Mouse (Mus musculus) hematopoietic stem cell, adult 5-6 weeks (primary cell): ENCODE results near the gene Itgad. TPM values are rescaled to one million over a fixed set of nuclear protein-coding genes. Genes with fewer than 3 reads are reported as not detected.
A peak's percentile ranks its signal among the peaks of the same experiment; 100 is the strongest.

Experiments used
- ATAC-seq, 2 experiments: fragments of 125-278 bp in 1 of 2; replicated peaks in 1 of 2; 2 replicates each; pipeline ENCODE4 v1.8.0; 2016 to 2017; ENCODE audit warnings: inconsistent platforms in 2 of 2, mild to moderate bottlenecking in 2 of 2, moderate number of reproducible peaks in 2 of 2, low read depth in 1 of 2, moderate TSS enrichment in 1 of 2; ENCODE audit not compliant: low FRiP score in 2 of 2, poor library complexity in 2 of 2, severe bottlenecking in 2 of 2, insufficient read depth in 1 of 2, low TSS enrichment in 1 of 2
- total RNA-seq: library from RNA; stranded (forward); fragments of 172-1452, 232-1000 nt; gene quantifications from 2 replicates; pipeline ENCODE4 v1.2.3, GENCODE M21; 2017

Gene Itgad
- total RNA-seq, 1 experiment from 2014 or later, result 0.69 TPM

DNA sequence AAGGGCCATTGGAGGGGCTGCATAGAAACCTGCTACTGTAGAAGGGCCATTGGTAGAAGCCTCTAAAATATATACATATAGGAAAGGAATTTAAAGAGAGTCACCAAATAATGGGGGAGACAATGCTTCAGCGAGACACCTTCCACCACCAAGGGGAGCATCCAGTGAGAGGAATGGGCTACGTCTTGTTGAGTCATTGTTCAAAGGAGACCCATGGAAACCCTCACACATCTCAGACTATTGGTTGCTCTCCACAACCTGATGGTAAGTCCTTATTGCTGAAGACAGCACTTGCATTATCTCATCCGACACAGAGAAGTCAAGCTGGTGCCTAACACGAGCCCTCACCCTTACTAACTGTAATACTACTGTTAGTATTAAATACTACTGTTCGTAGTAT, 101.6 kb downstream of the Itgad start:
- ATAC-seq, result no peak

DNA sequence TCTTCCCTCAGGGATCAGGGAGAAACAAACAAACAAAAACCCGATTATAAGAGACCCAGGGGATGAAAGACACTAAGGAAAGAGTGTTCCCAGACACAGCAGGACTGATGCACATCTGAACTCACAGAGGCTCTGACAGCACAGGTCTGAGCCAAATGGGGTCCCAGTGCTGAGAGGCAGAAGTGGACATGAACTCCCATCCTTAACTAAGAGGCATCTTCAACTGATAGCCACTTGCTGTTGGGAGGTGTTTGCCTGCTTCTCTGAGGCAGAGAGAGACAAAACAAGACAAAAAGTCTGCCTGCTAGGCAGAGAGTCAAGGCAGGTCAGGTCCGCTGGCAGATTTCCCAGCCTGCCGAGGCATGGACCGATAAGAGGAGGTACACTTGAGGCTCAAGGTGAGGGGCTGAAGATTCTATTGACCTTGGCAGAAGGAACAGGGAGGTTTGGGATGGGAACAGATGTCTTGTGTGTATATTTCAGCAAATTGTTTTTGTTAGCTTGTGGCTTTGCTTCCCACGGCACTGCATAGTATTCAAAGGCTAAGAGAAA, 102.7 kb downstream of the Itgad start:
- no peak for ATAC-seq

DNA sequence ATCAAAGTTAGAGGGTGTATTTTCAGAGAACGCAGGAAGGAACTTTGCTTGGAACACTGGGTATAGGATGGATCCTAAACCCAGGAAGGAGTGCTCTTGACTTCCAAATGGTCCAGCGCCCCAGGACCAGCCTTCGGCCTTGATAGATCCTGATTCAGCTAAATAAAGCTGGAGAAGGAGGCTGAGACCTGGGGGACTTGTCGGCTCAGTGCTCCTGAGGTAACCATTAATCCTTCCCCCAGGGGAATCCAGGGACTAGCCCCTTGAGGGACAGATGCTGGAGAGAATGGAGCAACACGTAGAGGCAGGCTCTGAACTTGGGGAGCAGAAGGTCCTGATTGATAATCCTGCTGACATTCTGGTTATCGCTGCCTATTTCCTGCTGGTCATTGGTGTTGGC, 111.2 kb downstream of the Itgad start, which contains the start of gene Slc5a2:
Slc5a2 (plus strand) TSS at position 247 of the 400 bp plus-strand sequence.
- no peak for ATAC-seq

DNA sequence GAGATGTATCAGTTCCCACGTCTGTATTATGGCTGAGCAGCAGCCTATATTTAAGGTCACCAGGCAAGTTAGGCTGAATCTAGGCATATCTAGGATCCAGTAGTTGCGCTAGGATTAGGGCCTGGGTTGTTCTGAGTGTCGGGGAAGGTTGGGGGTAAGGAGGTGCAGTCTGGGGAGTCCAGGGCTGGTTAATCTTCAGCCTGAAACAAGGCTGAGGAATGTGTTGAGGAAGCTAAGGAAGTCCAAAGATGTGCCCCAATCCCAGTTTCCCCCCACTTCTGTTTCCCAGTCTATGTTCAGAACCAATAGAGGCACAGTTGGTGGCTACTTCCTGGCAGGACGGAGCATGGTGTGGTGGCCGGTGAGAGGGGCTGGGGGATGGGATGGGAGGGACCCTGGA, 111.9 kb downstream of the Itgad start:
- ATAC-seq, result no peak

DNA sequence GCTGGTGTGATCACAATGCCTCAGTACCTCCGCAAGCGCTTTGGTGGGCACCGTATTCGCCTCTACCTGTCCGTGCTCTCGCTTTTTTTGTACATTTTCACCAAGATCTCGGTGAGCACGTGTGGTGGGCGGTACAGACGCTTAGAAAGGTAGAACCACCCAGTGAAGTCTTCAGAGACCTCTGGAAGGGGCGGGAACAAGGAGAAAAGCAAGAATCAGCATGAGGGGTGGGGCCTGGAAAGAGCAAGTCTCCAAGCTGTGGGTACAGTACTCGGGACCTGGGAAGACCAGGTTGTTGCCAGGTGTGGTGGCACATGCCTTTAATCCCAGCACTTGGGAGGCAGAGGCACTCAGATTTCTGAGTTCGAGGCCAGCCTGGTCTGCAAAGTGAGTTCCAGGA, 113.2 kb downstream of the Itgad start:
- no peak for ATAC-seq

DNA sequence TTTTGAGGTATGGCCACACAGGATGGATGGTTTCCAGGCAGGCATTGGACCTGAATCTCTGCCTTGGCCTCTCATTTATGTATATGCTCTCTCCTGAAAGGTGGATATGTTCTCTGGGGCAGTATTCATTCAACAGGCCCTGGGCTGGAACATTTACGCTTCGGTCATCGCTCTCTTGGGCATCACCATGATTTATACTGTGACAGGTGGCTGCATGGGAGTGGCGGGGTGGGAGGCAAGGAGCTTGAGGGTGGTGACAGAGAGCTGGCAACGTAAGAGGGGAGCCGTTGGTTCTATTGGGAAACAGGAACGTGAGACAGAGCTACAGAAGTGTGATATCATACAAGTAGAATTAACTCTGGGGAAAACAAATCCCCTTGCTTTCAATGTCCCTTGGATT, 113.6 kb downstream of the Itgad start:
- no peak for ATAC-seq

DNA sequence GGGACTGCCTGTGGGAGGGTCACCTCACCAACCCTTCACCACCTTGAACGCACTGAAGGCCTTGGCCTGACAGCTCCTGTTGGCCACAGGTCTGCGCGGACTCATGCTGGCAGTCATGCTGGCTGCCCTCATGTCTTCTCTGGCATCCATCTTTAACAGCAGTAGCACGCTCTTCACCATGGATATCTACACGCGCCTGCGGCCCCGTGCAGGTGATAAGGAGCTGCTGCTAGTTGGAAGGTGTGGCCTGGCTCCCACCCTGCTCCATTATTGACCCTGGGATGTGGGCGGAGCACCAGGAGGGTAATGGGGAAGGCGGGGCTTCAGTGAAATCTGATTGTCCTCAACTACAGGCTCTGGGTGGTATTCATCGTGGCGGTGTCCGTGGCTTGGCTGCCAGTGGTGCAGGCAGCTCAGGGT, 116.3 kb downstream of the Itgad start:
- ATAC-seq, result peak; percentile 33 to 37; a peak in 1 of 4 replicates

DNA sequence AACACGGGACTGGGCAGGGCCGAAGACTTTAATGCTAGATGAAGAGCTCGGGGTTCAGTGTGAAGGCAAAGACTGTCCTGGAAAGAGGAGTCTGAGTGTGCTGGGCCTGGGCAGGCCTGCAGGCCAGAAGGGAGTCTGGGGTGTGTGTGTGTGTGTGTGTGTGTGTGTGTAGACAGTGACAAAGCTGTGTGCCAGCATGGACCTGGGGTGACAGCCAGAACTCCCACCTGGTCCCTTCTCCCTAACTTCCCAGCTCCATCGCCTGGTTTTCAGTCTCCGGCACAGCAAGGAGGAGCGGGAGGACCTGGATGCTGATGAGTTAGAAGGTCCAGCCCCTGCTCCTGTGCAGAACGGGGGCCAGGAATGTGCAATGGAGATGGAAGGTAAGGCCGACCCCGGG, 117.3 kb downstream of the Itgad start:
- ATAC-seq, result no peak

Other genes with a start within 250 kb of the Itgad start
- 42.5 and 48.2 TPM in 2 replicates for gene Kat8, start 241.9 kb upstream of the Itgad start, total RNA-seq
- gene Prss8, start 224.3 kb upstream of the Itgad start, total RNA-seq, result not detected in 2 replicates
- 1.2 and 2.3 TPM in 2 replicates for gene Prss36, start 207.7 kb upstream of the Itgad start, total RNA-seq
- 98.3 and 114 TPM in 2 replicates for gene Fus, start 186.9 kb upstream of the Itgad start, total RNA-seq
- 16.9 and 21.1 TPM in 2 replicates for gene Pycard, start 160.5 kb upstream of the Itgad start, total RNA-seq
- not detected in 2 replicates for gene Trim72, start 150.4 kb upstream of the Itgad start, total RNA-seq
- 29.7 and 53.4 TPM in 2 replicates for gene Itgam, start 91.7 kb upstream of the Itgad start, total RNA-seq
- 0.56 TPM in 1 of 2 replicates, not detected in the other for gene Gm49368, start 91.7 kb upstream of the Itgad start, total RNA-seq
- 1.3 and 2.4 TPM in 2 replicates for gene Itgax, start 24.8 kb upstream of the Itgad start, total RNA-seq
- gene Cox6a2, start 52.0 kb downstream of the Itgad start, total RNA-seq, result 4.1 and 4.7 TPM in 2 replicates
- gene Armc5, start 83.0 kb downstream of the Itgad start, total RNA-seq, result 9.8 and 13.0 TPM in 2 replicates
- gene 9130023H24Rik, start 83.7 kb downstream of the Itgad start, total RNA-seq, result 6.1 and 9.9 TPM in 2 replicates
- gene Tgfb1i1, start 92.4 kb downstream of the Itgad start, total RNA-seq, result 0.94 and 1.5 TPM in 2 replicates
- gene Slc5a2, start 111.3 kb downstream of the Itgad start, total RNA-seq, result 0.50 TPM in 1 of 2 replicates, not detected in the other
- 20.9 and 22.7 TPM in 2 replicates for gene BC017158, start 143.8 kb downstream of the Itgad start, total RNA-seq